Comparison of ENCODE assay signal across 9 mouse cellular contexts in the genomic region with DNA sequence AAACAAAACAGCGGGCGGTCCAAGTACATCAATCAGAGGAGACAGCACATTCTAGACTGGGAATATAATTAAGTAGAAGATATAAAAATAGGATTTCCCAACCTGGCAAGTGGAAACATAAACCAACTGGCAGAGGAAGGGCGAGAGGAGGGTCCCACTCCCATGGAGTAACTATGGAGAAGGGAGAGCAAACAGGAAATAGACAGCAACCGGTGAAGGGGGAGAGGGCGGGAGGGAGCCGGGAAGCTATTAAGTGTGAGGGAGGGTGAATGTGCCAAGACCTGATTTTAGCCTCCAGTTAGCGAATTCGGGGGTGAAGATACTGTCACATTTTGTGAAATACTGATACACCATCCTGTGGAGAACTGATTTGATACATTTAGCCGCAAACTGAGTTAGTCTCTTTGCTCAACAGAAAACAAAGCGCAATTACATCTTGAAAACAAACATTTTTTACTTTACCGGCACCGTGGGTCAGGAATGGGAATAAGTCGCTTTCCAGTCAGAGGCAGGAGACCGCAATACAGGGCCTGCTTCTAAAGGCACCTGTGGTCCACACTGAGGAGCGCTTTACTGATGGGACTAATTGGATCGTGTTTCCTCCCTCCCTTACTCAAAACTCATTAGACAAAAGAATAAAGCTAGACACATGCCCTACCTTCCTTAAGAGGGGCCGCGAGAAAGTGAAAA.
A peak's percentile ranks its signal among the peaks of the same experiment; 100 is the strongest.
DNase-seq lines count a peak whose midpoint lies in the region; ATAC-seq and TF ChIP-seq lines count a peak whose summit lies in the region.
"Had no signal": no experiment of that assay in that cellular context is flagged by ENCODE, and none has a peak within 500 bp of the region (broad histone marks: within the 10 kb centered on the region; RNA-seq: fewer than 3 reads in every experiment).

No protein-coding gene starts in this region.

- no peak overlapping the region for H3K9ac ChIP-seq in heart, postnatal 0 days (replicated peaks; ENCODE audit: low read depth, low read length)
- no peak overlapping the region for H3K9ac ChIP-seq in embryonic facial prominence, embryonic 11.5 days (replicated peaks; ENCODE audit: low read length)
- no peak overlapping the region for H3K9ac ChIP-seq in midbrain, embryonic 15.5 days

- H3K4me2 ChIP-seq in heart, postnatal 0 days (ENCODE audit: low read depth, low read length): peak overlapping the region; percentile 40
- no peak overlapping the region for H3K4me2 ChIP-seq in embryonic facial prominence, embryonic 11.5 days (ENCODE audit: low read depth, low read length)
- H3K4me2 ChIP-seq in midbrain, embryonic 15.5 days: peak overlapping the region; percentile 37

- H3K4me3 ChIP-seq in heart, postnatal 0 days (ENCODE audit: low read depth, low read length): no peak overlapping the region
- no peak overlapping the region for H3K4me3 ChIP-seq in embryonic facial prominence, embryonic 11.5 days (ENCODE audit: low read depth, low read length)
- H3K4me3 ChIP-seq in midbrain, embryonic 15.5 days: no peak overlapping the region; the same call in 1 of the 2 replicates

- no peaks in the 10 kb centered on the region for H3K27me3 ChIP-seq in heart, postnatal 0 days (ENCODE audit: control insufficient read depth, insufficient read depth, low read length)
- H3K27me3 ChIP-seq in embryonic facial prominence, embryonic 11.5 days (ENCODE audit: control insufficient read depth, insufficient read depth, low read length): no peaks in the 10 kb centered on the region; the same call in 1 of the 2 replicates
- no peaks in the 10 kb centered on the region for H3K27me3 ChIP-seq in midbrain, embryonic 15.5 days (replicated peaks)

- TF ChIP-seq EP300 in heart, postnatal 0 days (IDR thresholded peaks at IDR 0.05; ENCODE audit: low read depth): no peak

- no peak for ATAC-seq in heart, postnatal 0 days (ENCODE audit: insufficient read depth, low read depth)
- ATAC-seq in embryonic facial prominence, embryonic 11.5 days (replicated peaks; ENCODE audit: insufficient number of reproducible peaks, low FRiP score, low TSS enrichment, low read depth): no peak
- ATAC-seq in midbrain, embryonic 15.5 days (replicated peaks): peak; percentile 70

- no peaks in the 10 kb centered on the region for H3K36me3 ChIP-seq in heart, postnatal 0 days (replicated peaks; ENCODE audit: control insufficient read depth, insufficient read depth, low read length)
- H3K36me3 ChIP-seq in embryonic facial prominence, embryonic 11.5 days (replicated peaks; ENCODE audit: control insufficient read depth, insufficient read depth, low read depth, low read length): no peaks in the 10 kb centered on the region
- no peaks in the 10 kb centered on the region for H3K36me3 ChIP-seq in midbrain, embryonic 15.5 days (replicated peaks)

- DNase-seq in heart, postnatal 0 days (ENCODE audit: low spot score): no peak
- no peak for DNase-seq in heart, adult 11 months
- DNase-seq in embryonic facial prominence, embryonic 11.5 days (ENCODE audit: low spot score): peak; percentile 42
- peak; percentile 28 for DNase-seq in kidney, postnatal 10 days
- DNase-seq in liver: no peak
- DNase-seq in testis, postnatal 10 days (ENCODE audit: low spot score): no peak
- no peak for DNase-seq in left cerebral cortex, adult 8-10 months (ENCODE audit: low spot score in 2 of 2)
- DNase-seq: adrenal gland, postnatal 10 days had no signal

- H3K4me1 ChIP-seq in heart, postnatal 0 days (ENCODE audit: control insufficient read depth, insufficient read depth): no peaks in the 10 kb centered on the region
- no peaks in the 10 kb centered on the region; the same call in 1 of the 2 replicates for H3K4me1 ChIP-seq in embryonic facial prominence, embryonic 11.5 days (ENCODE audit: control insufficient read depth, insufficient read depth, low read length)
- H3K4me1 ChIP-seq in midbrain, embryonic 15.5 days: peaks cover 28% of the 10 kb centered on the region

- TF ChIP-seq CTCF in heart, postnatal 0 days (IDR thresholded peaks at IDR 0.05; ENCODE audit: low read depth): no peak

- no peak overlapping the region for H3K27ac ChIP-seq in heart, postnatal 0 days (ENCODE audit: low read depth)
- no peak overlapping the region for H3K27ac ChIP-seq in embryonic facial prominence, embryonic 11.5 days (replicated peaks; ENCODE audit: low read depth, low read length)
- no peak overlapping the region for H3K27ac ChIP-seq in midbrain, embryonic 15.5 days

- no peaks in the 10 kb centered on the region for H3K9me3 ChIP-seq in heart, postnatal 0 days (replicated peaks; ENCODE audit: control insufficient read depth, low read length)
- no peaks in the 10 kb centered on the region for H3K9me3 ChIP-seq in embryonic facial prominence, embryonic 11.5 days (replicated peaks; ENCODE audit: control insufficient read depth, low read length)
- no peaks in the 10 kb centered on the region for H3K9me3 ChIP-seq in midbrain, embryonic 15.5 days

- WGBS in heart, postnatal 0 days: 64% methylated on average over 18 of the region's 18 CpGs
- WGBS in embryonic facial prominence, embryonic 11.5 days: 51% methylated on average over 18 of the region's 18 CpGs
- 46% methylated on average over 18 of the region's 18 CpGs for WGBS in midbrain, embryonic 15.5 days

Comparison
In these comparisons a context has a peak if more than half of its experiments do, and no peak if none do; other contexts are left out.
1. DNase-seq: peak in embryonic facial prominence, embryonic 11.5 days (single experiment) and kidney, postnatal 10 days (single experiment); none in heart, postnatal 0 days (single experiment), heart, adult 11 months (single experiment), liver (single experiment), testis, postnatal 10 days (single experiment) and left cerebral cortex, adult 8-10 months (0 of 2).